Mouse (Mus musculus) embryonic fibroblast, embryonic 13.5 days (primary cell): ENCODE results near the gene Cox16.

ENCODE experiments used
- CTCF ChIP-seq: IDR thresholded peaks from 2 replicates; pipeline ENCODE4 v1.5.1; 2011; ENCODE audit warnings: mild to moderate bottlenecking, control low read depth, low read length, moderate library complexity, borderline replicate concordance; ENCODE audit not compliant: insufficient read depth
- POLR2A ChIP-seq: IDR thresholded peaks from 2 replicates; pipeline ENCODE4 v1.6.1; 2011; ENCODE audit warnings: low read depth, mild to moderate bottlenecking, control low read depth, low read length, moderate library complexity

- TF ChIP-seq CTCF: no peak
- TF ChIP-seq POLR2A: no peak
These were observed 71.7 kb downstream of the Cox16 start for GRCm38 (mm10) chr12:81413211-81413610.
